Mouse (Mus musculus): ENCODE measurements around the gene Wasl. TPM values are rescaled to one million over a fixed set of nuclear protein-coding genes. Genes with fewer than 3 reads are reported as not detected.

Wasl gene
- total RNA-seq, 1 experiment = 20.3 TPM

- TF ChIP-seq HCFC1 (IDR thresholded peaks at IDR 0.05; ENCODE audit: borderline replicate concordance, insufficient read depth, low read length) (no peak), CHD2 (IDR thresholded peaks at IDR 0.05; ENCODE audit: low read depth, low read length) (no peak)
- no peak for DNase-seq (ENCODE audit: low read depth, low spot score)
- no peaks in the 10 kb centered on the region for H3K9me3 ChIP-seq (ENCODE audit: control insufficient read depth, insufficient read depth, low read depth, low read length)
- in situ Hi-C loops (cut with MboI; ENCODE audit: low sequenced_read_pairs in 2 of 2, unreplicated experiment in 2 of 2) = no loop called here
- no peak overlapping the region for H3K27ac ChIP-seq (ENCODE audit: insufficient read depth, low read depth, low read length, poor library complexity, severe bottlenecking)
- H3K36me3 ChIP-seq (ENCODE audit: control insufficient read depth, insufficient read depth, low read length, poor library complexity, severe bottlenecking) = peaks cover 14% of the 10 kb centered on the region
- H3K4me3 ChIP-seq (ENCODE audit: insufficient read depth in 1 of 2, low read depth in 1 of 2, low read length in 2 of 2, poor library complexity in 1 of 2, severe bottlenecking in 1 of 2) = no peak overlapping the region
- no peak overlapping the region for H3K9ac ChIP-seq (ENCODE audit: insufficient read depth, low read depth, low read length, poor library complexity, severe bottlenecking)
- no peaks in the 10 kb centered on the region for H3K4me1 ChIP-seq (ENCODE audit: control insufficient read depth in 2 of 2, insufficient read depth in 2 of 2, low read length in 2 of 2, poor library complexity in 1 of 2)
These were observed 52.6 kb downstream of the Wasl start for GRCm38 (mm10) chr6:24612074-24612755.

- no peak for DNase-seq (ENCODE audit: low read depth, low spot score)
- Histone ChIP-seq H3K27ac (ENCODE audit: insufficient read depth, low read depth, low read length, poor library complexity, severe bottlenecking) (no peak overlapping the region), H3K36me3 (ENCODE audit: control insufficient read depth, insufficient read depth, low read length, poor library complexity, severe bottlenecking) (peaks cover 9% of the 10 kb centered on the region), H3K4me1 (ENCODE audit: control insufficient read depth in 2 of 2, insufficient read depth in 2 of 2, low read length in 2 of 2, poor library complexity in 1 of 2) (no peaks in the 10 kb centered on the region), H3K9me3 (ENCODE audit: control insufficient read depth, insufficient read depth, low read depth, low read length) (no peaks in the 10 kb centered on the region), H3K9ac (ENCODE audit: insufficient read depth, low read depth, low read length, poor library complexity, severe bottlenecking) (no peak overlapping the region), H3K4me3 (ENCODE audit: insufficient read depth in 1 of 2, low read depth in 1 of 2, low read length in 2 of 2, poor library complexity in 1 of 2, severe bottlenecking in 1 of 2) (no peak overlapping the region)
- in situ Hi-C loops (cut with MboI; ENCODE audit: low sequenced_read_pairs in 2 of 2, unreplicated experiment in 2 of 2) = no loop called here
- no peak for TF ChIP-seq MAFK (IDR thresholded peaks at IDR 0.05; ENCODE audit: insufficient read depth, low read depth, low read length)
- no peak for TF ChIP-seq HCFC1 (IDR thresholded peaks at IDR 0.05; ENCODE audit: borderline replicate concordance, insufficient read depth, low read length)
- no peak for TF ChIP-seq ZC3H11A (IDR thresholded peaks at IDR 0.05; ENCODE audit: borderline replicate concordance, low read depth, low read length)
- TF ChIP-seq CHD2 (IDR thresholded peaks at IDR 0.05; ENCODE audit: low read depth, low read length) = no peak
- TF ChIP-seq ZNF384 (IDR thresholded peaks at IDR 0.05; ENCODE audit: low read depth, low read length) = no peak
These were observed 54.5 kb downstream of the Wasl start for GRCm38 (mm10) chr6:24610358-24610757.

- Histone ChIP-seq H3K27ac (ENCODE audit: insufficient read depth, low read depth, low read length, poor library complexity, severe bottlenecking) (no peak overlapping the region), H3K36me3 (ENCODE audit: control insufficient read depth, insufficient read depth, low read length, poor library complexity, severe bottlenecking) (peaks cover 6% of the 10 kb centered on the region), H3K9me3 (ENCODE audit: control insufficient read depth, insufficient read depth, low read depth, low read length) (no peaks in the 10 kb centered on the region), H3K9ac (ENCODE audit: insufficient read depth, low read depth, low read length, poor library complexity, severe bottlenecking) (no peak overlapping the region), H3K4me1 (ENCODE audit: control insufficient read depth in 2 of 2, insufficient read depth in 2 of 2, low read length in 2 of 2, poor library complexity in 1 of 2) (no peaks in the 10 kb centered on the region), H3K4me3 (ENCODE audit: insufficient read depth in 1 of 2, low read depth in 1 of 2, low read length in 2 of 2, poor library complexity in 1 of 2, severe bottlenecking in 1 of 2) (no peak overlapping the region)
- no peak for DNase-seq (ENCODE audit: low read depth, low spot score)
- no peak for TF ChIP-seq CHD2 (IDR thresholded peaks at IDR 0.05; ENCODE audit: low read depth, low read length)
- TF ChIP-seq HCFC1 (IDR thresholded peaks at IDR 0.05; ENCODE audit: borderline replicate concordance, insufficient read depth, low read length) = no peak
- TF ChIP-seq ZC3H11A (IDR thresholded peaks at IDR 0.05; ENCODE audit: borderline replicate concordance, low read depth, low read length) = no peak
- no peak for TF ChIP-seq MAFK (IDR thresholded peaks at IDR 0.05; ENCODE audit: insufficient read depth, low read depth, low read length)
- no peak for TF ChIP-seq ZNF384 (IDR thresholded peaks at IDR 0.05; ENCODE audit: low read depth, low read length)
- in situ Hi-C loops (cut with MboI; ENCODE audit: low sequenced_read_pairs in 2 of 2, unreplicated experiment in 2 of 2) = no loop called here
These were observed 55.3 kb downstream of the Wasl start for GRCm38 (mm10) chr6:24609531-24609930.

GRCm38 (mm10) chr6:24608682-24609081, 56.1 kb downstream of the Wasl start:
- DNase-seq (ENCODE audit: low read depth, low spot score) = no peak
- no peaks in the 10 kb centered on the region for H3K4me1 ChIP-seq (ENCODE audit: control insufficient read depth in 2 of 2, insufficient read depth in 2 of 2, low read length in 2 of 2, poor library complexity in 1 of 2)
- TF ChIP-seq HCFC1 (IDR thresholded peaks at IDR 0.05; ENCODE audit: borderline replicate concordance, insufficient read depth, low read length) (no peak), MAFK (IDR thresholded peaks at IDR 0.05; ENCODE audit: insufficient read depth, low read depth, low read length) (no peak), CHD2 (IDR thresholded peaks at IDR 0.05; ENCODE audit: low read depth, low read length) (no peak), ZNF384 (IDR thresholded peaks at IDR 0.05; ENCODE audit: low read depth, low read length) (no peak), ZC3H11A (IDR thresholded peaks at IDR 0.05; ENCODE audit: borderline replicate concordance, low read depth, low read length) (no peak)
- no peak overlapping the region for H3K4me3 ChIP-seq (ENCODE audit: insufficient read depth in 1 of 2, low read depth in 1 of 2, low read length in 2 of 2, poor library complexity in 1 of 2, severe bottlenecking in 1 of 2)
- in situ Hi-C loops (cut with MboI; ENCODE audit: low sequenced_read_pairs in 2 of 2, unreplicated experiment in 2 of 2) = no loop called here
- no peaks in the 10 kb centered on the region for H3K9me3 ChIP-seq (ENCODE audit: control insufficient read depth, insufficient read depth, low read depth, low read length)
- peaks cover 4% of the 10 kb centered on the region; the same call in 1 of the 2 replicates for H3K36me3 ChIP-seq (ENCODE audit: control insufficient read depth, insufficient read depth, low read length, poor library complexity, severe bottlenecking)
- no peak overlapping the region for H3K9ac ChIP-seq (ENCODE audit: insufficient read depth, low read depth, low read length, poor library complexity, severe bottlenecking)
- H3K27ac ChIP-seq (ENCODE audit: insufficient read depth, low read depth, low read length, poor library complexity, severe bottlenecking) = no peak overlapping the region

- H3K36me3 ChIP-seq (ENCODE audit: control insufficient read depth, insufficient read depth, low read length, poor library complexity, severe bottlenecking) = peaks cover under 1% of the 10 kb centered on the region; the same call in 1 of the 2 replicates
These were observed 56.7 kb downstream of the Wasl start for GRCm38 (mm10) chr6:24608129-24608528.

More at GRCm38 (mm10) chr6:24608129-24608528, 56.7 kb downstream of the Wasl start:
- in situ Hi-C loops (cut with MboI; ENCODE audit: low sequenced_read_pairs in 2 of 2, unreplicated experiment in 2 of 2) = no loop called here
- no peak for DNase-seq (ENCODE audit: low read depth, low spot score)
- Histone ChIP-seq H3K9me3 (ENCODE audit: control insufficient read depth, insufficient read depth, low read depth, low read length) (no peaks in the 10 kb centered on the region), H3K4me3 (ENCODE audit: insufficient read depth in 1 of 2, low read depth in 1 of 2, low read length in 2 of 2, poor library complexity in 1 of 2, severe bottlenecking in 1 of 2) (no peak overlapping the region), H3K4me1 (ENCODE audit: control insufficient read depth in 2 of 2, insufficient read depth in 2 of 2, low read length in 2 of 2, poor library complexity in 1 of 2) (no peaks in the 10 kb centered on the region), H3K9ac (ENCODE audit: insufficient read depth, low read depth, low read length, poor library complexity, severe bottlenecking) (no peak overlapping the region), H3K27ac (ENCODE audit: insufficient read depth, low read depth, low read length, poor library complexity, severe bottlenecking) (no peak overlapping the region)
- no peak for TF ChIP-seq HCFC1 (IDR thresholded peaks at IDR 0.05; ENCODE audit: borderline replicate concordance, insufficient read depth, low read length)
- no peak for TF ChIP-seq MAFK (IDR thresholded peaks at IDR 0.05; ENCODE audit: insufficient read depth, low read depth, low read length)
- TF ChIP-seq ZC3H11A (IDR thresholded peaks at IDR 0.05; ENCODE audit: borderline replicate concordance, low read depth, low read length) = no peak
- no peak for TF ChIP-seq ZNF384 (IDR thresholded peaks at IDR 0.05; ENCODE audit: low read depth, low read length)
- no peak for TF ChIP-seq CHD2 (IDR thresholded peaks at IDR 0.05; ENCODE audit: low read depth, low read length)

Measured in ES-E14 (cell line).